In the genomic region with DNA sequence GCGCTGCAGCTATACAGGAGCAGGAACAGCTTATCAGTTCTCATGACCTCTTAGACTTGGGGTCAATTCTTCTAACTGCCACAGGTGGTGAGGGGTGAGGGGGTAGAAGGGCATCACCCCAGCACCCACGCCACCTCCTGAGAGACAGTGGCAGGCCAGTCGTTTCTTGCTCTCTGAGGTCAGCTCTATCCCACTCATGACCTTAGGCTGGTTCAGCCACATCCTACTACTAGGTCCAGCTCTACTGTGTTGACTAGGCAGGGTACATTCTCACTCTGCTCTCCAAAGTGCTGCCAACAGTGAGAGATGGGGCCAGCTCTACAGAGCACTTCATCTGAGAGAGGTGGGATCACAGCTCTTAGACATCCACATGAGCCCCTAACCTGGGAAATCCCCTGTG, we compare ENCODE assay signal across 22 mouse cellular contexts. TPM values are rescaled to one million over a fixed set of nuclear protein-coding genes. Genes with fewer than 3 reads are reported as not detected.
DNase-seq lines count a peak whose midpoint lies in the region; ATAC-seq and TF ChIP-seq lines count a peak whose summit lies in the region.
"Had no signal": no experiment of that assay in that cellular context is flagged by ENCODE, and none has a peak within 500 bp of the region (broad histone marks: within the 10 kb centered on the region; RNA-seq: fewer than 3 reads in every experiment).

No protein-coding gene starts in this region.

- 87% methylated on average over 3 of the region's 3 CpGs for WGBS in hindbrain, embryonic 14.5 days
- 81% methylated on average over 3 of the region's 3 CpGs for WGBS in hindbrain, embryonic 10.5 days
- WGBS in liver, embryonic 13.5 days (ENCODE audit: insufficient replicate concordance): 66% methylated on average over 3 of the region's 3 CpGs
- WGBS in liver, embryonic 11.5 days: 69% methylated on average over 3 of the region's 3 CpGs
- 64% methylated on average over 3 of the region's 3 CpGs for WGBS in stomach, embryonic 14.5 days
- 73% methylated on average over 3 of the region's 3 CpGs for WGBS in stomach, postnatal 0 days

- intact Hi-C loops in gastrocnemius, adult 2 months (cut with DNase I): no loop called here

- no peak for TF ChIP-seq EP300 in stomach, postnatal 0 days (optimal IDR thresholded peaks at IDR 0.05)

- H3K27ac ChIP-seq in hindbrain, embryonic 14.5 days: no peak overlapping the region
- no peak overlapping the region for H3K27ac ChIP-seq in hindbrain, embryonic 10.5 days
- no peak overlapping the region for H3K27ac ChIP-seq in liver, embryonic 13.5 days
- no peak overlapping the region for H3K27ac ChIP-seq in liver, embryonic 11.5 days (ENCODE audit: low read depth, low read length)
- H3K27ac ChIP-seq in stomach, embryonic 14.5 days (ENCODE audit: low read length): no peak overlapping the region
- H3K27ac ChIP-seq in stomach, postnatal 0 days (replicated peaks): no peak overlapping the region
- no peak overlapping the region for H3K27ac ChIP-seq in gastrocnemius, adult 2 months
- H3K27ac ChIP-seq: embryonic facial prominence, embryonic 12.5 days; forebrain, embryonic 13.5 days; heart, embryonic 10.5 days; hindbrain, embryonic 15.5 days had no signal

- no peak overlapping the region for H3K4me3 ChIP-seq in hindbrain, embryonic 14.5 days (replicated peaks; ENCODE audit: low read length)
- no peak overlapping the region for H3K4me3 ChIP-seq in hindbrain, embryonic 10.5 days
- no peak overlapping the region for H3K4me3 ChIP-seq in liver, embryonic 13.5 days (replicated peaks)
- no peak overlapping the region for H3K4me3 ChIP-seq in liver, embryonic 11.5 days (ENCODE audit: low read depth, low read length)
- no peak overlapping the region for H3K4me3 ChIP-seq in stomach, embryonic 14.5 days (ENCODE audit: low read depth, low read length)
- no peak overlapping the region for H3K4me3 ChIP-seq in stomach, postnatal 0 days (ENCODE audit: low read depth, low read length)
- no peak overlapping the region for H3K4me3 ChIP-seq in gastrocnemius, adult 2 months
- H3K4me3 ChIP-seq: embryonic facial prominence, embryonic 12.5 days; forebrain, embryonic 13.5 days; heart, embryonic 10.5 days; hindbrain, embryonic 15.5 days had no signal

- no peak for DNase-seq in hindbrain, embryonic 14.5 days (ENCODE audit: low spot score)
- no peak for DNase-seq in hindbrain, embryonic 10.5 days (ENCODE audit: low spot score)
- no peak for DNase-seq in liver, embryonic 13.5 days
- DNase-seq in liver, embryonic 11.5 days (ENCODE audit: low spot score): no peak
- DNase-seq in stomach, postnatal 0 days (ENCODE audit: low spot score): no peak
- DNase-seq in gastrocnemius, adult 2 months: no peak
- DNase-seq: adrenal gland, postnatal 14 days; cerebellum, adult 11-12 months; cerebellum, adult 9-10 months; cerebellum, postnatal 25 days; forebrain, postnatal 0 days; gastrocnemius, postnatal 25 days; heart, postnatal 10 days; heart, postnatal 4 days had no signal

- no peaks in the 10 kb centered on the region for H3K27me3 ChIP-seq in hindbrain, embryonic 14.5 days (ENCODE audit: control insufficient read depth, insufficient read depth, low read length)
- no peaks in the 10 kb centered on the region for H3K27me3 ChIP-seq in hindbrain, embryonic 10.5 days (ENCODE audit: insufficient read depth, poor library complexity, severe bottlenecking)
- H3K27me3 ChIP-seq in liver, embryonic 13.5 days: no peaks in the 10 kb centered on the region
- H3K27me3 ChIP-seq in liver, embryonic 11.5 days (replicated peaks; ENCODE audit: control insufficient read depth, insufficient read depth, low read length): no peaks in the 10 kb centered on the region
- no peaks in the 10 kb centered on the region for H3K27me3 ChIP-seq in stomach, embryonic 14.5 days (ENCODE audit: control insufficient read depth, insufficient read depth, low read length)
- no peaks in the 10 kb centered on the region for H3K27me3 ChIP-seq in stomach, postnatal 0 days (ENCODE audit: control insufficient read depth, insufficient read depth, low read length)
- H3K27me3 ChIP-seq: embryonic facial prominence, embryonic 12.5 days; forebrain, embryonic 13.5 days; hindbrain, embryonic 15.5 days had no signal

- 0 out of 2 replicates have a peak, but pooled peaks have one; percentile 6 for ATAC-seq in hindbrain, embryonic 14.5 days (ENCODE audit: low FRiP score)
- ATAC-seq in liver, embryonic 13.5 days (ENCODE audit: low read depth): 0 out of 2 replicates have a peak, but pooled peaks have one; percentile 43
- no peak for ATAC-seq in liver, embryonic 11.5 days (replicated peaks; ENCODE audit: low FRiP score)
- ATAC-seq in stomach, embryonic 14.5 days (ENCODE audit: insufficient number of reproducible peaks, insufficient read depth, low FRiP score, low read depth): 0 out of 2 replicates have a peak, but pooled peaks have one; percentile 14
- no peak for ATAC-seq in stomach, postnatal 0 days (ENCODE audit: low FRiP score, low TSS enrichment)
- ATAC-seq: activated CD4-positive, CD25-positive, alpha-beta regulatory T cell, adult 4 months; forebrain, embryonic 13.5 days; forebrain, postnatal 0 days; Patski had no signal

- H3K4me1 ChIP-seq in hindbrain, embryonic 14.5 days (replicated peaks; ENCODE audit: control insufficient read depth, insufficient read depth, low read length): no peaks in the 10 kb centered on the region
- H3K4me1 ChIP-seq in hindbrain, embryonic 10.5 days (replicated peaks): no peaks in the 10 kb centered on the region
- H3K4me1 ChIP-seq in liver, embryonic 13.5 days (replicated peaks): no peaks in the 10 kb centered on the region
- no peaks in the 10 kb centered on the region for H3K4me1 ChIP-seq in liver, embryonic 11.5 days (replicated peaks; ENCODE audit: control insufficient read depth, insufficient read depth, low read length)
- no peaks in the 10 kb centered on the region for H3K4me1 ChIP-seq in stomach, embryonic 14.5 days (ENCODE audit: control insufficient read depth, insufficient read depth, low read length)
- no peaks in the 10 kb centered on the region for H3K4me1 ChIP-seq in stomach, postnatal 0 days (replicated peaks; ENCODE audit: control insufficient read depth, insufficient read depth)
- H3K4me1 ChIP-seq: embryonic facial prominence, embryonic 12.5 days; forebrain, embryonic 13.5 days; heart, embryonic 10.5 days; hindbrain, embryonic 15.5 days had no signal

- no peaks in the 10 kb centered on the region for H3K9me3 ChIP-seq in hindbrain, embryonic 14.5 days (ENCODE audit: control insufficient read depth, low read length)
- H3K9me3 ChIP-seq in hindbrain, embryonic 10.5 days: no peaks in the 10 kb centered on the region
- no peaks in the 10 kb centered on the region for H3K9me3 ChIP-seq in liver, embryonic 13.5 days (replicated peaks)
- H3K9me3 ChIP-seq in liver, embryonic 11.5 days (ENCODE audit: control insufficient read depth, low read length): no peaks in the 10 kb centered on the region
- no peaks in the 10 kb centered on the region for H3K9me3 ChIP-seq in stomach, embryonic 14.5 days (ENCODE audit: control insufficient read depth, low read depth, low read length)
- H3K9me3 ChIP-seq in stomach, postnatal 0 days (ENCODE audit: control insufficient read depth, low read length): no peaks in the 10 kb centered on the region
- H3K9me3 ChIP-seq: embryonic facial prominence, embryonic 12.5 days; forebrain, embryonic 13.5 days; heart, embryonic 10.5 days; hindbrain, embryonic 15.5 days had no signal

- no peak for TF ChIP-seq CTCF in stomach, postnatal 0 days (IDR thresholded peaks at IDR 0.05; ENCODE audit: low read depth)
- TF ChIP-seq CTCF in gastrocnemius, adult 2 months (IDR thresholded peaks at IDR 0.05): no peak

- H3K36me3 ChIP-seq in hindbrain, embryonic 14.5 days (replicated peaks; ENCODE audit: control insufficient read depth, insufficient read depth): no peaks in the 10 kb centered on the region
- no peaks in the 10 kb centered on the region for H3K36me3 ChIP-seq in hindbrain, embryonic 10.5 days
- H3K36me3 ChIP-seq in liver, embryonic 13.5 days: no peaks in the 10 kb centered on the region
- H3K36me3 ChIP-seq in liver, embryonic 11.5 days (ENCODE audit: control insufficient read depth, insufficient read depth, low read length): no peaks in the 10 kb centered on the region
- H3K36me3 ChIP-seq in stomach, embryonic 14.5 days (ENCODE audit: control insufficient read depth, insufficient read depth, low read length): no peaks in the 10 kb centered on the region
- no peaks in the 10 kb centered on the region for H3K36me3 ChIP-seq in stomach, postnatal 0 days (ENCODE audit: control insufficient read depth, insufficient read depth, low read length)
- H3K36me3 ChIP-seq: embryonic facial prominence, embryonic 12.5 days; heart, embryonic 10.5 days; hindbrain, embryonic 15.5 days had no signal

- H3K9ac ChIP-seq in hindbrain, embryonic 14.5 days: no peak overlapping the region
- no peak overlapping the region for H3K9ac ChIP-seq in liver, embryonic 13.5 days
- no peak overlapping the region for H3K9ac ChIP-seq in liver, embryonic 11.5 days (ENCODE audit: low read depth, low read length)
- no peak overlapping the region for H3K9ac ChIP-seq in stomach, embryonic 14.5 days (replicated peaks; ENCODE audit: low read depth, low read length)
- H3K9ac ChIP-seq in stomach, postnatal 0 days (ENCODE audit: low read length): no peak overlapping the region
- H3K9ac ChIP-seq: embryonic facial prominence, embryonic 12.5 days; forebrain, embryonic 13.5 days; forebrain, postnatal 0 days; hindbrain, embryonic 15.5 days had no signal

- H3K4me2 ChIP-seq in hindbrain, embryonic 14.5 days (replicated peaks): no peak overlapping the region
- no peak overlapping the region for H3K4me2 ChIP-seq in liver, embryonic 13.5 days
- H3K4me2 ChIP-seq in liver, embryonic 11.5 days: no peak overlapping the region
- no peak overlapping the region for H3K4me2 ChIP-seq in stomach, embryonic 14.5 days (replicated peaks; ENCODE audit: low read depth, low read length)
- no peak overlapping the region for H3K4me2 ChIP-seq in stomach, postnatal 0 days (replicated peaks; ENCODE audit: low read depth)
- H3K4me2 ChIP-seq: embryonic facial prominence, embryonic 12.5 days; forebrain, embryonic 13.5 days; hindbrain, embryonic 15.5 days had no signal

RNA-seq across cellular contexts. Expression of a gene that starts 30.2 kb away (rescaled TPM):
- polyA plus RNA-seq in hindbrain, embryonic 14.5 days (2014; fragmentation: Nextera tagmentation; extraction: Ambion mirVana): 6.2 and 7.2 TPM in 2 replicates
- polyA plus RNA-seq in hindbrain, embryonic 10.5 days (2016; fragmentation: Nextera tagmentation; extraction: Ambion mirVana): 1.2 and 1.4 TPM in 2 replicates
- 16.0 and 19.8 TPM in 2 replicates for polyA plus RNA-seq in liver, embryonic 13.5 days (2015; fragmentation: Nextera tagmentation; extraction: Ambion mirVana)
- polyA plus RNA-seq in liver, embryonic 11.5 days (2014; fragmentation: Nextera tagmentation; extraction: Ambion mirVana): 11.3 and 11.9 TPM in 2 replicates
- 28.8 and 30.0 TPM in 2 replicates for polyA plus RNA-seq in stomach, embryonic 14.5 days (2014; fragmentation: Nextera tagmentation; extraction: Ambion mirVana)
- 28.2 and 35.9 TPM in 2 replicates for polyA plus RNA-seq in stomach, postnatal 0 days (2015; fragmentation: Nextera tagmentation; extraction: Ambion mirVana)
- total RNA-seq in gastrocnemius, adult 2 months (2021): 100 to 1,000 TPM; 237 to 443 TPM
- total RNA-seq: granulocyte monocyte progenitor cell, adult 5-6 weeks had no signal

Comparison
In these comparisons a context has a peak if more than half of its experiments do, and no peak if none do; other contexts are left out.
1. ATAC-seq: peak in hindbrain, embryonic 14.5 days (single experiment), liver, embryonic 13.5 days (single experiment) and stomach, embryonic 14.5 days (single experiment); none in liver, embryonic 11.5 days (single experiment) and stomach, postnatal 0 days (single experiment).